Mouse (Mus musculus): ENCODE results near the gene Cenpm.
A peak's percentile ranks its signal among the peaks of the same experiment; 100 is the strongest.
"Not testable (repeated sequence)": the region's sequence is repeated elsewhere in the genome, so short reads cannot be mapped to it uniquely, and the experiment has no call there.

The Cenpm gene

DNA sequence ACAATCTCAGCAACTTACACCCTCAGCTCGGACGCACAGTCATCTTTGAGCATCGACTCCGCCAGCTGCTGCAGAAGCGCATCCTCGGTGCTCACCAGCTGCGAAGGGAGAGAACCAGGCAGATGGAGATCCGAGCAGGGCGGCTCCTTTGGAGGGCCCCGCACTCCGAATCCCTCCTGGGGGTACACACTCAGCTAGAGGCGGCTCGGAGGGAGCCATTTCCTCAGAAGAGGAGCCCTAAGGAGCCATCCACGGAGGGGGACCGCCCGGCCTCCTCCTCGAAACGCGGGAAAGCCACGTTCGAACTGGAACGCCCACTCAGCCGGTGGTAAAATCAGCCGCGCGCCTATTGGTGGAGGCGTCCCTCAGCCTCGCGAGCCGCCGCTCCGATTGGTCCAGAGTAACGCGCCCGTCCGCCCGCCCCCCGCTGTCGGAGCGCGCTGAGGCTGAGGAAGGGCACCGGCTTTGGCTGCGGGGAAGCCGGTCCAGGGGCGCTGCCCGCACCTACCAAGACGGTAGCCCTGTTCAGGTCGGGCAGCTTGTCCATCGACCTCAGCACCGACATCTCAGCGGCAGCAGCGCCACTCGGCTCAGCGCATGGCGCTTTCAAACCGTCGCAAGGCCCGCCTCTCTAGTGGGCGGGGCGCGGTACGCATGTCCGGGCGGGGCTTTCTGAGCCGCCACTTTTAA lies at the start of gene Cenpm:
Gene Cenpm, minus strand, starts transcription at position 634 of the 690 bp plus-strand sequence.
- peak; percentile 89 for DNase-seq (ENCODE audit: low read depth)

DNA sequence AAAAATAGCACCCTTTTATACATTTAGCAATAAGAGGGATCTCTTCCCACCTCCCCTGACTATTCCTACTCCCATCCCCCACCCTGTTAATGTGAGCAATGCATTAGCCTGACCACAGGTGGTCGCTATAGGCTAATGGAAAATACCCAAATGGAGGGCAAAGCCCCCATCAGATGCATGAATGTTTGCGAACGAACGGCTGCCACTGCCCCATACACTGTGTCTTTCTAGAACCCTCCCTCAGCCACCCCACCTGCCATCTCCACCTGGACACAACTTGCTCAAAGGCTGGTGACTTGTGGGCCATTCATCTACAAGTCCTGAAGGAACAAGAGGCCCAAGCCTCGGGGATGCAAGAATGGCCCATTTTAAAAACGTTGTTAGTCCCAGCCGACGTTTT lies 49.5 kb upstream of the Cenpm start:
- no peak for DNase-seq (ENCODE audit: low read depth)

DNA sequence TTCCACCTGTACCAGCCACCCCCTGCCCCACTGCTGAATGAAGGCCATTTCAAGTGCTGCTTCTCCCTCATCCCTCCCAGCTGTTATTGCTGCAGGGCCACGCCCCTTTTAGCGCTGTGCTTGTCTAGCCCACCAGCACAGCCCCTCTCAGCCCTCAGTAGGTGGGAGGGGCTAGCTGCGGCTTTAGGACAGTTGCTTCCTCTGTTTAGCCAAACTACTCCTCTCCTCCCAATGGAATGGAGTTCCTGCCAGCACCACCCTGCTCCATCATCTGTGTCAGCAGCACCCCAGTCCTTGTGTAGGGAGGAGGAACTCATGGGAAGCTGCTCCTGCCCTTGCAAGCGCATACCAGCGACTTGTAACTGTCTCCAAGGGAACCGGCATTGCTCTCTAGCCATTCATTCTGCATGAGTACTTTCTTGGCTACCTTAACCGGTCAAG lies 48.7 kb upstream of the Cenpm start:
- DNase-seq (ENCODE audit: low read depth), result no peak

- no peak for DNase-seq (ENCODE audit: low read depth)
Measured at GRCm38 (mm10) chr15:82292851-82293250, 48.3 kb upstream of the Cenpm start.

DNA sequence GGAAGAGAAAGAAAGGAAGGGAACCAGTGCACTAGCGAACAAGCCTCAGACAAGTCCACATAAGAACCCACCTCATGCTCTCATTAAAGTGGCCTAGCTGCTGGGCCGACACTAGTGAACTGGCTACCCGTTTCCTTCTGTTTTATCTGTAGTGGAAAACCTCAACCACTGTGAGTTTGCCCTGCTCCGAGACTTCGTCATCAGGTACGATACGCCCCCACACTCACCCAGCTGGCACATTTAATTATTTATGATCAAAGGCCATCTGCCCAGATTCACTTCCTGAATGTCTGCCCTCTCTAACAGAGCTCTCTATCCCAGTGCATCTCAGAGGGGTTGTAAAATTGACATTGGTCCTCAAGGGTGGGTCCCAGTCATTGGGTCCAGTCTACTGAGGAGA lies 45.7 kb upstream of the Cenpm start:
- no peak for DNase-seq (ENCODE audit: low read depth)

DNA sequence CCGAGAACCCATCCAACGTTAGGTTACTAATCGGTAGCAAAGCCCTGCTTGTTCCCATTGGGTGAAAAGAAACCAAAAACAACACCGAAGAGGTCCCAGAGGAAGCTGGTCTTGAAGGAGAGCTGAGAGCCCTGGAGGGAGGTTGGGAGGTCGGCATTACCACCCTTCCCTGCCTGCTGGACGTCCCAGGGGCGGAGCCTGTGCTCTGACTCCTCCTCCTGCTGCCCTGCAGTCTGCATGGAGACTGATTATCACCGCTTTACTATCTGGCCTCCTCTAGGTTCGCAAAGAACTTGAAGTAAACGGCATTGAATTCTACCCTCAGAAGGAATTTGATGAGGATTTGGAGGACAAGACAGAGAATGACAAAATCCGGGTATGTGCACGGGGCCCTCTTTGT lies 41.6 kb upstream of the Cenpm start:
- no peak for DNase-seq (ENCODE audit: low read depth)

DNA sequence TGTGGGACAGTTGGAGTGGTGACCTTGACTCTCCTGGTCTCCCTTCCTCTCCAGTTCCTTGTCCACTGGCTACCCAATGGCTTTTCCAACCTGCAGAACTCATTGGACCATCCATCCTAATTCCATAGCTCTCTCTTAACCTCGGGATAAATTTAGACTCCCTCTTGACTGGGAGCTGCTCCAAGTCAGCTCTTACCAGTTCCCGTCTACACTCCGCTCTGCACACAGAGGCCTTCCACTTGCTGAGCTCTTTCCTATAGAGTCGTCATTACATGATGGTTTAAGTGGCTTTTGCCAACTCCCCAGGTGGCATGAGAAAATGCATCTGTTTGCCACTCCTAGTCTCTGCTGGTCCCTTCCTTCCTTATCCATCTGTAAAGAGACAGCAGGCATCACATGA lies 36.1 kb upstream of the Cenpm start:
- no peak for DNase-seq (ENCODE audit: low read depth)

DNA sequence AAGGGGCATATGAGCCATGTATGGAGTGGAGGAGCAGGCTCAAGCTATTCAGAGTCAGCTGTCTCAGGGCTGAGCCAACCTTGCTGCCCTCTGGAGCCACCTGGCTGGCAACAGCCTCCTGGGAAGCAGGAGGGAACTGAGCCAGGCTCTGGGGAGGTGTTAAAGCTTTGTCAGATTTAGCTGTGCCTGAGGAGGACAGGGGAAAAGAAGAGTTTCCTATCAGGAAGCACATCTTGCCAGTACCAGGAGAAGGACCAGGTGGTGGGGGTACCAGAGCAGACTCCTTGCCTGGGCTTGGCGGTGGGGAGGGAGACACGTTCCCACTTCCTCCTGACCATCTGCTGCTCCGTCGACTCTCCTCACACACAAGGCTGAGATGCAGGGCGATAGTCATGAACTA lies 33.0 kb upstream of the Cenpm start:
- no peak for DNase-seq (ENCODE audit: low read depth)

DNA sequence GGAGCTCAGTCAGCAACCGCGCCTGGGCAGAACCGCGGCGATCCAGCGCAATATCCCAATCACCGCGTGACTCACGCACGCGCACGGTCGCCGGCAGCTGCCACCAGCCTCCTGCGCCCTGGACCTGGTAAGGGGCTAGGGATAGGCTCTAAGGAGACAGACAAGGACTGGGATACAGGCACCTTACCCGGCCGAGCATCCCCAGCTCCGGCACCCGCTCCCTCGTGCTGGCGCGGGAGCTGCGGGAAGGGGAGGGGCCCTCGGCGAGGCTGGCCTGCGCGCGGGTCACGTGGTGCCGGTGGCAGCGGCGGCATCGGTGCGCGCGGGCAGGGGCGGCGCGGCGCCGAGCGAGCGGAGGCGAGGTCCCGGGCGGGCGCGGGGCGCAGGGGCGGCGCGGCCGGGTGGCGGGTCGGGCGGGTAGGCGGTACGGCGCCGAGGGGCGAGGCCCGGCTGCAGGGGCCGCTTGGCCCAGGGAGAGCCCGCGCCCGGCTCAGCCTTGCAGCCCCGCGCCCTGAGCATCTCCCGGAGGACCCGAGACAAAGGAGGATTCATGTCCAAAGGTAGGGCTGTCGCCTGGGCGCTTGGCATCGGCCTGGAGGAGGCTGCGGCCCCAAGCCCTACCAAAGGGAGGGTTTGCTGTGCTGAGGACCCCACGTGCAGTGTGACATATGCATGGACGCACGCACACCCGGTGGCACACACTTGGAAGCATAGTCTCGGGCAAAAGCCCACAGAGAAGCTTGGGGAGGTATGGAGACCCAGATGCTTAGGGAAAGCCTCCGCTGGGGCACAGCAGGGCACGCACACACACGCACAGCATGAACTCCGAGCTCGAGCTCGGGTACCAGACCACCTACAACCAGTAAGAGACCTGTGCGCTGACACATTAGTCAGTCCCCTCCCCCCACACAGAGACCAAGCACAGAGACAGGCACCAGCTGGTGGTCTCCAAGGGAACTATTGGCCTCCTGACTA lies 30.7 kb upstream of the Cenpm start:
- no peak for DNase-seq (ENCODE audit: low read depth)

DNA sequence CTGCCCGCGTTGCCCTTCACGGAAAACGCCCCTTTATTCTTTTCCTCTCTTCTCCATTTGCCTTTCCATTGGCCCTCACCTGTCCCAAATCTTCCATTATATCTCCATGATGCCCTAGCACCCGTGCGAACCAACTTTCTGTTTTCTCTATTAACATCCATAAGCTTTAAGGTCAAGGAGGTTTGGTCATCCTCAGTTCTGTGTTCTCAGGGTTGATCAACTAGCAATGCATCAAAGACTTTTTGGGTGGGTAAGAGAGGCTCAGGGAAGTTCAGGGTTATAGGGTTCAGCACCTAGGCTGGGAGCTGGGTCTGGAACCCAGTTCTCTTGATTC lies 30.0 kb upstream of the Cenpm start, which contains the start of gene Sept3:
Gene Sept3, plus strand, starts transcription at position 301 of the 334 bp plus-strand sequence.
- no peak for DNase-seq (ENCODE audit: low read depth)

DNA sequence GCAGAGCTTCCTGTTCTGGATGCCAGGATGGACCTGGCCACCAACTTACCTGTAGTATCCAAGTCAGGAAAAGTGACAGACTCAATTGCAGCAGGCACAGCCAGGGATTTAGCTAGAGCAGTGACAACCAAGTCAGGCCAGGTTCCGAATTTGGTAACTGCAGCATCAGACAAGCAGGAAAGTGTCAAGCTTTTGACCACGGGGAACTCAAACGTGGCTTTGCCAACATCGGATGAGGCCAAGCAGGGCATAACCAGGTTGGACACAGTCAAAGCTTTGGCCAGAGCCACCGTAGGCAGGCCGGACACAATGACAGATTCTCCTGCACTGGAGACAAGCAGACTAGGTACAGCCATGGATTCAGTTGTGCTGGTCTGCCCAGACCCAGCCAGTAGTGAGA lies 27.7 kb upstream of the Cenpm start:
- no peak for DNase-seq (ENCODE audit: low read depth)

GRCm38 (mm10) chr15:82271201-82271600 lies 26.7 kb upstream of the Cenpm start:
- DNase-seq (ENCODE audit: low read depth), result peak; percentile 35

DNA sequence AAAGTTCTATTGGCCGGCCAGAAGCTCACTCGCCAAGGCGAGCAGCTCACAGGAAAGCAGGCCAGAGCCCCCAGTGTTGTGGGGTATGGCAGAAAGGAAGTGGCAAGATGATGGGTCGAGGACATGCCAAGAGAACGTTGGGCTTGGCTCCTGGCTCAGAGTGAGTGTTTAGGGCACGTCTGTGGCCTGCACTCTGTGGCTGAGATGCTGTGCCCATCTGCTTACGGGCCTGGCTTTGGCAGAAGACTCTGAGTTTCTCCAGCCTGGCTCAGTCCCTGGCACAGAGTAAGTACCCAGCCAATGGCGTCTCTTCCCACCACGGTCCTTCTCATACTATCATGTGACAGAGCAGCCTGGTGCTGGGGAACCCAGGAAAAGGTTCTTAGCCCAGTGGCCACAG lies 24.2 kb upstream of the Cenpm start:
- no peak for DNase-seq (ENCODE audit: low read depth)

DNA sequence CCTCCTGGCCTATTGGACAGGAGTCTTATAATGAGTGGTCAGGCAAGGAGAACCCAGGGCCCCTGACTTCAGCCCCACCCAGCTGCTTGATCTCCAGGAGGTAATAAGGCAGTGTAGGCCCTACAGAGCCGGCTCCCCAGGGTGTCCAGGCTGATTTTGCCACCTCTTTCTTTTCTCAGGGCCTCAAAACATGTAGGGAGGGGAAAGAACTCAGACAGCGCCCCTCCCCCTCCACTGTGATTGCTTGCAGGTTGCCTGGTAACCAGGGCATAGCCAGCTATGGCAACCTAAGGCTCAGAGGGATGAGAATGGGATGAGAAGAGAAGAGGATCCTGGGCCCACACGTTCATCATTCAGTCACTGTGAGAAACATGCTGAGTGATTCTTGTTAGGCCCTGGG lies 23.6 kb upstream of the Cenpm start:
- DNase-seq (ENCODE audit: low read depth), result no peak

- DNase-seq (ENCODE audit: low read depth), result peak; percentile 24
Measured at GRCm38 (mm10) chr15:82266356-82266755, 21.8 kb upstream of the Cenpm start.

- peak; percentile 53 for DNase-seq (ENCODE audit: low read depth)
Measured at GRCm38 (mm10) chr15:82259510-82259909, 15.0 kb upstream of the Cenpm start.

- no peak for DNase-seq (ENCODE audit: low read depth)
Measured at GRCm38 (mm10) chr15:82255944-82256383, 11.4 kb upstream of the Cenpm start.

DNA sequence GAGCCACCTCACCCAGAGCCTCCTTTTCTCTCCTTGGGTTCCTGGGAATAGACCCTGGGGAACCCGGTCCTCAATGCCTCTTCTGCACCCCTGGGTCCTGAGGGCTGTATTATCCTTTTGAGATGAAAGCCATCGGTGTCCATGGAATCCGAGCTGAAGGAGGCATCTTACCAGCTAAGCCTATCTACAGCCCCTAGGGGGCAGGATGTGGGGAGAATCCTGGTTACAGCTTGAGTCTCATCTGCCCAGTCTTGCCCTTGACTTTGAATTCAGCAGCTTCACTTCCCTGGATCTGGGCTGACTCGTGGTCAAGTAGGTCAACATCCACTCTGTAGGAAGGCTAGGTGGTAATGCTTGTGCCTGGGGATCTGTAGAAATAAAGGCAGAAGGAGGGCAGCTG lies 10.7 kb upstream of the Cenpm start:
- no peak for DNase-seq (ENCODE audit: low read depth)

GRCm38 (mm10) chr15:82252097-82252496 lies 7.5 kb upstream of the Cenpm start, which contains the start of gene 1500009C09Rik:
Gene 1500009C09Rik, plus strand, starts transcription at chr15:82252397.
- DNase-seq (ENCODE audit: low read depth), result no peak

- no peak for DNase-seq (ENCODE audit: low read depth)
Measured at GRCm38 (mm10) chr15:82251579-82251978, 7.0 kb upstream of the Cenpm start.

- DNase-seq (ENCODE audit: low read depth), result no peak
Measured at GRCm38 (mm10) chr15:82247131-82247776, 2.7 kb upstream of the Cenpm start.

- DNase-seq (ENCODE audit: low read depth), result not testable (repeated sequence)
Measured at GRCm38 (mm10) chr15:82244805-82245161, 235 bp upstream of the Cenpm start.

DNA sequence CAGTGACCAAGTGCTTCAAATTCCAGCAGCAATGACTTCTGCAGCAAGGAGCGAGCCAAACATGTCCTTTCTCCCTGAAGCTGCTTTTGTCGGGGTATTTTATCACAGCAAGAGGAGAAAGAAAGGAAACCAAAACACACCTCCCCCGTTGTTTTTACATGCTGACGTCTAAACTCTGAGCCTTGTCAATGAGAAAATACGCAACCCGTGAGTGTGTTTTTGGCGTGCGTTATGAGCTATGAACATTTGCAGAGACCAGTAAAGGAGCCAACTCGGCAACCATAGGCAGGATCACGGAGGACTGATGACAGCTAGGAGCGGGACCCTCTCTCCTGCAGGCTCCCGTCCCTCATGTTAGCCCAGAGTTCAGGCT lies 820 bp downstream of the Cenpm start:
- DNase-seq (ENCODE audit: low read depth), result no peak

Data from c-Kit-positive CD71-positive TER-119-negative erythroid progenitor cells, embryonic 14.5 days (primary cell).